Mouse (Mus musculus): ENCODE data around the gene Bcor. TPM values are rescaled to one million over a fixed set of nuclear protein-coding genes. Genes with fewer than 3 reads are reported as not detected.

Gene Bcor
- total and polyA plus RNA-seq, 3 experiments: 44.6 to 88.7 (median 61.6) TPM

DNA sequence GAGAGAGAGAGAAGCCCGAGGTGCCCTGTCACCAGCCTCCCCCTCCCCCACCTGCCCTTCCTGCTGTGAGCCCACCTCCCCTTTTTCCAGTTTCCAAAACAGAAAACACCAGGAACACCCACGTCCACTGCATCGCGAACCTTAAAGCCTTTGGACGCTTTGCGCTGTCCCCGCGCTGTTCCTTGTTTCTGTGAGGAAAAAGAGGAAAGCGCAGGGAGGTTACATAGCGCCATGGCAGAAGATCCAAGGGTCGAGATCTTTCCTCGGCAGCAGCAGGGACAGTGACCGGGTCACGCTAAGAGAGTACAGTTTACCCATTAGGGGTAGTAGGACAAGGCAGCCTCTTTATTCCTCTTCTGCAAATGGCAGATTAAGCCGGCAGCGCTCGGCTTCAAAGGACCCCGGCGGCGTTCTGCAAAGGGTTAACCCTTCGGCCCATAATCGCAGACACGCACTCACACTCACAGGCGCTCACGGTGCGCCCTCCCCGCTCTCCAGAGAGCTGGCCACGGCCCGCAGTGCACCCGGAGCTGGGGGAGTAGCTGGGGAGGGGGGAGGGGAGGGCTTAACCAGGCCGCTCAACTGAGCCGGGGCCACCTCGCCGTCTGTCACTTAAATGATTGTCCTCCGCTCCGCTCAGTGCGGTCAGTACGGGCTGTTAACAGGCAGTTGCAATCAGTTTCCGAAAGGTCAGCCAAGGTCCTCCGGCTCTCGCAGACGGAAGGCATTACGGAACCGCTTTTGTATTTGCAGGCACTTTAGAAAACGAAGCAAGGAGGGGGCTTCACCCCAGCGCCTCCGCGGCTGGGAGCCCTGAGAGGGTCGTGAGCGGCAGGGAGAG is 23.7 kb downstream of the Bcor start:
- Histone ChIP-seq H3K9me3 (replicated peaks; ENCODE audit: insufficient read depth, low read length) (no peaks in the 10 kb centered on the region), H3K9ac (ENCODE audit: control insufficient read depth, low read depth, low read length, poor library complexity, severe bottlenecking) (peak overlapping the region; percentile 89), H3K4me1 (ENCODE audit: control insufficient read depth in 1 of 2, insufficient read depth in 2 of 2, low read length in 2 of 2) (peaks cover 0 to 12% of the 10 kb centered on the region in 2 experiments; a peak in 2 of 4 replicates), H3K27ac (ENCODE audit: control insufficient read depth, low read depth, low read length) (peak overlapping the region; percentile 85; the same call in 1 of the 2 replicates), H3K79me2 (ENCODE audit: control insufficient read depth, insufficient read depth, low read length, poor library complexity) (peaks cover 2% of the 10 kb centered on the region; the same call in 1 of the 2 replicates), H3K27me3 (ENCODE audit: control insufficient read depth in 1 of 2, insufficient read depth in 2 of 2, low read length in 2 of 2) (no peaks in the 10 kb centered on the region), H3K36me3 (ENCODE audit: control insufficient read depth in 1 of 2, insufficient read depth in 2 of 2, low read length in 2 of 2) (peaks cover 0 to 3% of the 10 kb centered on the region in 2 experiments; a peak in 1 of 4 replicates), H3K4me3 (ENCODE audit: control insufficient read depth in 1 of 2, insufficient read depth in 1 of 2, low read depth in 2 of 2, low read length in 2 of 2) (peak overlapping the region; percentile 64 to 92)
- TF ChIP-seq TAL1 (IDR thresholded peaks at IDR 0.05; ENCODE audit: low read length) (no peak), RAD21 (IDR thresholded peaks at IDR 0.05; ENCODE audit: low read depth, low read length) (no peak), MYC (IDR thresholded peaks at IDR 0.05; ENCODE audit: low read depth, low read length) (no peak), SIN3A (IDR thresholded peaks at IDR 0.05; ENCODE audit: low read length) (no peak), MAFK (IDR thresholded peaks at IDR 0.05; ENCODE audit: borderline replicate concordance, low read depth, low read length) (no peak), JUND (IDR thresholded peaks at IDR 0.05; ENCODE audit: low read depth, low read length) (no peak; the same call in 1 of the 2 replicates)
- peak; percentile 52 for DNase-seq (ENCODE audit: low read depth, low spot score)

DNA sequence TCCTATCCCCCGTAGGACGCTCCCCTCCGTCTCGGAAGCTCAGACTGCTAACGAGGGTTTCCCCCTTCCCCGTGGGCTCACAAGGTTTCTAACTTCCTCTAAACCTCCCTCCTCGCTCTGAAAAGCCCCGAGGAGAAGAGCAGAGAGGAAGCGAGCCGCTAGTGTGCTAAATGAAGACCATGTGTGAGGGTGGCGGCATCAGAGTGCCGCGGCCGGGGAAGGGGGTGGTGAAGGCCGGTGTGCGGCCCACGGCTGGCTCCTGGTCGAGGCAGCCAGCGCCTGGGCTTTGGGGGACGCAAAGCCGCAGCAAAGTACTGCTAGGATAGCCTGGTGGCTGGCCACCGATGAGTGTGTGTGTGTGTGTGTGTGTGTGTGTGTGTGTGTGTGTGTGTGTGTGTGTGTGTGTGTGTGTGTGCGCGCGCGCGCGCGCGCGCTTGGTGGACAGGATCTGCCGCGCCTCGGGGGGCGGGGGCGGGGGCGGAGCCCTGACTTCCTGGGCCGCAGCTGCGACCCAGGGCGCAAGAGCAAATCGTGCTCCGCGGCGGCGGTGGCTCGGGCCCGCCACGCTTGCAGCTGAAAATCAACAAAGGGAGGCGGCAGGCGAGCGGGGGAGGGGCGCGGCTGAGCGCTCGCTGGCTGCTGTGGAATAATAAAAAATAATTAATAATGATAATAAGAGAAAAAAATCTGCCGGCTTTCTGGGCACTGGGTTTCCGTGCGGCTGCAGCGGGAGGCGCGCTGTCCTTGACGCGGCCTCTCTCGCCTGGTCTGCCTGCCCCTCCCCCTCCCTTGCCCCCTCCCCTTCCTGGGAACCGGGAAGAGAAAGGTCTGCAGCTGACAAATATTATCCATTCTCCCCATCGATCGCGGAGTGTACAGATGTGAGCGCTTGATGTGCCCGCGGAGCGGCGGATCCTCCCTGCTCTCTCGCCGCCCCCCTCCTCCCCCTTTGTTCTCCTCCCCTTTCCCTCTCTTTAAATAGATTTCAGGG is 24.7 kb downstream of the Bcor start:
- Histone ChIP-seq H3K4me1 (ENCODE audit: control insufficient read depth in 1 of 2, insufficient read depth in 2 of 2, low read length in 2 of 2) (peaks cover 0 to 16% of the 10 kb centered on the region in 2 experiments; a peak in 2 of 4 replicates), H3K36me3 (ENCODE audit: control insufficient read depth in 1 of 2, insufficient read depth in 2 of 2, low read length in 2 of 2) (peaks cover 0 to 4% of the 10 kb centered on the region in 2 experiments; a peak in 1 of 4 replicates), H3K4me3 (ENCODE audit: control insufficient read depth in 1 of 2, insufficient read depth in 1 of 2, low read depth in 2 of 2, low read length in 2 of 2) (peak overlapping the region; percentile 64 to 92), H3K27me3 (ENCODE audit: control insufficient read depth in 1 of 2, insufficient read depth in 2 of 2, low read length in 2 of 2) (no peaks in the 10 kb centered on the region), H3K79me2 (ENCODE audit: control insufficient read depth, insufficient read depth, low read length, poor library complexity) (peaks cover 2% of the 10 kb centered on the region; the same call in 1 of the 2 replicates), H3K9me3 (replicated peaks; ENCODE audit: insufficient read depth, low read length) (no peaks in the 10 kb centered on the region), H3K9ac (ENCODE audit: control insufficient read depth, low read depth, low read length, poor library complexity, severe bottlenecking) (peak overlapping the region; percentile 89), H3K27ac (ENCODE audit: control insufficient read depth, low read depth, low read length) (peak overlapping the region; percentile 85)
- DNase-seq (ENCODE audit: low read depth, low spot score): peak; percentile 93
- TF ChIP-seq ZMIZ1 (IDR thresholded peaks at IDR 0.05; ENCODE audit: low read depth, low read length) (peak; percentile 60; the same call in 1 of the 2 replicates), USF1 (IDR thresholded peaks at IDR 0.05; ENCODE audit: low read depth, low read length) (no peak), ZNF384 (IDR thresholded peaks at IDR 0.05; ENCODE audit: low read depth, low read length) (no peak), SMC3 (IDR thresholded peaks at IDR 0.05; ENCODE audit: low read depth, low read length) (no peak), SIN3A (IDR thresholded peaks at IDR 0.05; ENCODE audit: low read length) (peak; percentile 77), TBP (IDR thresholded peaks at IDR 0.05; ENCODE audit: low read depth, low read length) (peak; percentile 48; the same call in 1 of the 2 replicates), NELFE (IDR thresholded peaks at IDR 0.05; ENCODE audit: low read depth, low read length) (peak; percentile 74), NRF1 (IDR thresholded peaks at IDR 0.05; ENCODE audit: insufficient read depth, low read depth, low read length, poor library complexity, severe bottlenecking) (peak; percentile 59), UBTF (IDR thresholded peaks at IDR 0.05; ENCODE audit: borderline replicate concordance, insufficient read depth, low read depth, low read length) (no peak), ZC3H11A (IDR thresholded peaks at IDR 0.05; ENCODE audit: low read depth, low read length) (no peak), MAZ (IDR thresholded peaks at IDR 0.05; ENCODE audit: low read depth, low read length) (peak; percentile 45; the same call in 1 of the 2 replicates), MEF2A (IDR thresholded peaks at IDR 0.05; ENCODE audit: extremely low read depth, insufficient replicate concordance, low read depth, low read length, poor library complexity, severe bottlenecking) (no peak), RAD21 (IDR thresholded peaks at IDR 0.05; ENCODE audit: low read depth, low read length) (no peak; the same call in 1 of the 2 replicates), BHLHE40 (IDR thresholded peaks at IDR 0.05; ENCODE audit: borderline replicate concordance, low read depth, low read length) (no peak), ZKSCAN1 (IDR thresholded peaks at IDR 0.05; ENCODE audit: low read depth, low read length) (no peak), POLR2AphosphoS2 (IDR thresholded peaks at IDR 0.05; ENCODE audit: low read length) (peak; percentile 61; the same call in 1 of the 2 replicates), GABPA (IDR thresholded peaks at IDR 0.05; ENCODE audit: low read depth, low read length) (no peak), TAL1 (IDR thresholded peaks at IDR 0.05; ENCODE audit: low read length) (no peak), MXI1 (IDR thresholded peaks at IDR 0.05; ENCODE audit: low read depth, low read length) (peak; percentile 86), POLR2A (IDR thresholded peaks at IDR 0.05; ENCODE audit: control insufficient read depth in 1 of 2, insufficient read depth in 1 of 2, low read depth in 1 of 2, low read length in 2 of 2, poor library complexity in 1 of 2) (peak; percentile 38 to 67; a peak in 2 of 4 replicates), MAX (IDR thresholded peaks at IDR 0.05; ENCODE audit: low read length) (peak; percentile 60), GATA1 (IDR thresholded peaks at IDR 0.05; ENCODE audit: low read depth, low read length) (no peak), KAT2A (conservative IDR thresholded peaks at IDR 0.05; ENCODE audit: low read depth, low read length) (no peak), MAFK (IDR thresholded peaks at IDR 0.05; ENCODE audit: borderline replicate concordance, low read depth, low read length) (no peak)
